Mouse (Mus musculus) heart, postnatal 0 days (tissue): Measurements from ENCODE around the gene Cdk8. TPM values are rescaled to one million over a fixed set of nuclear protein-coding genes. Genes with fewer than 3 reads are reported as not detected.

Experiments
- ATAC-seq: fragments of 200-750 bp; cut with Nextera tagmentation; 2 replicates; pipeline ENCODE4 v1.8.0; 2017; ENCODE audit warnings: low read depth, moderate number of reproducible peaks, moderate library complexity; ENCODE audit not compliant: insufficient read depth
- DNase-seq: peaks from one replicate; pipeline ENCODE4 v3.0.0-alpha.2; 2016; ENCODE audit warnings: low spot score
- H3K27ac ChIP-seq: fragments of 300-500 bp; sonication (generic); 2 replicates; pipeline ENCODE4 v1.5.1; 2014; ENCODE audit warnings: low read depth, mild to moderate bottlenecking
- H3K27me3 ChIP-seq: fragments of 300-500 bp; sonication (generic); 2 replicates; pipeline ENCODE4 v1.6.1; 2014; ENCODE audit warnings: low read length, mixed read lengths; ENCODE audit not compliant: control insufficient read depth, insufficient read depth
- H3K36me3 ChIP-seq: fragments of 300-500 bp; sonication (generic); replicated peaks from 2 replicates; pipeline ENCODE4 v1.6.1; 2014; ENCODE audit warnings: low read length, mixed read lengths; ENCODE audit not compliant: control insufficient read depth, insufficient read depth
- H3K4me1 ChIP-seq: fragments of 300-500 bp; sonication (generic); 2 replicates; pipeline ENCODE4 v1.6.1; 2014; ENCODE audit warnings: antibody characterized with exemption; ENCODE audit not compliant: control insufficient read depth, insufficient read depth
- H3K4me2 ChIP-seq: fragments of 300-500 bp; sonication (generic); 2 replicates; pipeline ENCODE4 v1.6.1; 2014; ENCODE audit warnings: low read depth, mild to moderate bottlenecking, low read length, moderate library complexity
- H3K4me3 ChIP-seq: fragments of 300-500 bp; sonication (generic); 2 replicates; pipeline ENCODE4 v1.5.1; 2014; ENCODE audit warnings: low read depth, low read length
- H3K9ac ChIP-seq: fragments of 300-500 bp; sonication (generic); replicated peaks from 2 replicates; pipeline ENCODE4 v1.6.1; 2014; ENCODE audit warnings: low read depth, low read length, mixed read lengths
- H3K9me3 ChIP-seq: fragments of 300-500 bp; sonication (generic); replicated peaks from 2 replicates; pipeline ENCODE4 v1.6.1; 2016; ENCODE audit warnings: low read length; ENCODE audit not compliant: control insufficient read depth
- CTCF ChIP-seq: IDR thresholded peaks from 2 replicates; pipeline ENCODE4 v1.5.1; 2016; ENCODE audit warnings: antibody characterized with exemption, control low read depth, low read depth
- EP300 ChIP-seq: IDR thresholded peaks from 2 replicates; pipeline ENCODE4 v1.6.1; 2016; ENCODE audit warnings: antibody characterized with exemption, low read depth
- WGBS: fragments of 180-500 bp; shearing (Covaris S2); extraction: QIAGEN DNeasy Blood & Tissue Kit; methylation state at CpG from one replicate; pipeline ENCODE4 v1.1.7; 2014; 5-methylcytosine and 5-hydroxymethylcytosine counted together
- polyA plus RNA-seq: library from polyadenylated mRNA; unstranded; fragments of >200 nt; fragmentation: Nextera tagmentation; extraction: Ambion mirVana; gene quantifications from 2 replicates; pipeline ENCODE4 v1.2.1, GENCODE M21; 2015
- total RNA-seq: library from RNA; depleted of rRNA; stranded (reverse); fragments of >200 nt; gene quantifications from 2 replicates; pipeline ENCODE4 v1.2.3, GENCODE M21; 2014; ENCODE audit warnings: low replicate concordance

Cdk8 gene
- total and polyA plus RNA-seq, 2 experiments from 2014 or later = 6.2 to 23.6 TPM

DNA sequence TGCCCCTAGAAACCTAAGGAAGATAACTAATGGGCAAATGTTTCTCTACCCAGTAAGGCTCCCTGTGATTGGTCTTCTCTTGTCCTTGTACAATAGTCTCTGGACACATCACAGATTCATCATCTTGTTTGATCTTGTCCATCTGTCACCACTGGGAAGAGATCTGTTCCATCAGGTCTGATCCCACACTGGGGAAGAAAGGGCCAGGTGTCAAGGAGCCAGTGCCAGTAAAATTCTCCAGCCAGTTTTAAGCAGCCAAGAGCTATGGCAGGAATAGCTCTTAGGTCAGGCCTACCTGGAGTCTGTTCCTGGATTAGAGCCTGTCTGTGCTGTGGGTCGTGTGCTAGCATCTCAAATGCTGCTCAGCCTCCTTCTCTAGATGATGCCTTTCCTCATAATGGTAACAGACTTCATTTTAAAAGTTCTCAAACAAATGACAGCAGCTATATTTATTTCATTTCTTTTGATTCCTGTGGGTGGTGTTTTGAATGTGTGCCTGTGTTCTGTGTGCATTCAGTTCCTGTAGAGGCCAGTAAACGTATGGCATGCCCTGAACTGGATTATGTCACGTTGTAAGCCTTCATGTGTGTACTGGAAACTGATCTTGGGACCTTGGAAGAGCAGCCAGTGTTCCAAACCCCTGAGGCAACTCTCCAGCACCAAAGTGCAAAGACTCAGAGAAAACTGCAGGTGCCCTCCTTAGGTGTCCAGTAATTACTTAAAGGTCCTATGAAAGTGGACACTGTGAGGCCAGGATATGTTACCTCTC lies 40.3 kb upstream of the Cdk8 start:
- DNase-seq = no peak
- TF ChIP-seq CTCF (no peak), EP300 (no peak)
- 36% methylated on average over 3 of the region's 3 CpGs for WGBS

DNA sequence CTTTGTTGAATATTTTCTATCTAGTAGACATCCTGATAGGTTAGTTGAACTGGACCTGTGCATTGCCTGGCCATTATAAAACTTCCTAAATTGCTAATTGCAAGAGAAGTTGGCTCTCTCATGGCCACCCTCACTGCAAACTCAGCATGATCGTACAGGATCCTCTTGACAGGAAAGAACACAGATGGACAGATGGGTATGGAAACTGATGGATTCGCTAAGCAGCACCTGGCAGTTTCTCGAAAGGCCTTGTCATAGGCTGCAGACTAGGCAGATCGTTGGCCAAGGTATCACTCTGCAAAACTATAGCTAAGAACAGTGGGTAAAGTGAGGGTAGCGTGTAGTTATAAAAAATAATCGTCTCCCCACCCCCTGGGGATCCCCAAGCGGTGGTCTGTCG lies 37.7 kb upstream of the Cdk8 start:
- no peak overlapping the region for H3K4me2 ChIP-seq
- H3K27me3 ChIP-seq = no peaks in the 10 kb centered on the region
- WGBS = 69% methylated on average over 8 of the region's 8 CpGs
- H3K27ac ChIP-seq = no peak overlapping the region
- no peak overlapping the region for H3K4me3 ChIP-seq
- H3K9me3 ChIP-seq = no peaks in the 10 kb centered on the region
- H3K9ac ChIP-seq = no peak overlapping the region
- H3K36me3 ChIP-seq = no peaks in the 10 kb centered on the region
- ATAC-seq (no peak), DNase-seq (no peak)
- no peaks in the 10 kb centered on the region for H3K4me1 ChIP-seq
- TF ChIP-seq EP300 = no peak
- no peak for TF ChIP-seq CTCF

More for the DNA sequence above, 40.3 kb upstream of the Cdk8 start:
- Histone ChIP-seq H3K4me3 (no peak overlapping the region), H3K27me3 (no peaks in the 10 kb centered on the region), H3K9ac (no peak overlapping the region), H3K9me3 (no peaks in the 10 kb centered on the region), H3K27ac (no peak overlapping the region), H3K36me3 (no peaks in the 10 kb centered on the region), H3K4me2 (no peak overlapping the region), H3K4me1 (no peaks in the 10 kb centered on the region)
- ATAC-seq = no peak

DNA sequence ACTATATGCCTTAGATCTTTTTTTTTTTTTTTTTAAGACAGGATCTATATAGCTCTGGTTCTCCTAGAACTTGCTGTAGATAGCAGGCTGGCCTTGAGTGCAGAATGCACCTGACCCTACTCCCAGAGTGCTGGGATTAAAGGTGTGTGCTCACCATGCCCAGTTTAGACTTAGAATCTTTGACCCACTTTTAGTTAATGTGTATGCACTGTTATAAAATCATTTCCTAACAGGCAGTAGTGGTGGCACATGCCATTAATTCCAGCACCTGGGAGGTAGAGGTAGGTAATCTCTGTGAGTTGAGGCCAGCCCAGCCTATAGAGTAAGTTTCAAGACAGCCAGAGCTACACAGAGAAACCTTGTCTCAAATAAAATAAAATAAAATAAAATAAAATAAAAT lies 32.0 kb upstream of the Cdk8 start:
- Histone ChIP-seq H3K4me3 (no peak overlapping the region), H3K27me3 (no peaks in the 10 kb centered on the region), H3K36me3 (peaks cover 13% of the 10 kb centered on the region), H3K9ac (no peak overlapping the region), H3K9me3 (no peaks in the 10 kb centered on the region), H3K4me1 (no peaks in the 10 kb centered on the region), H3K27ac (no peak overlapping the region), H3K4me2 (no peak overlapping the region)
- no peak for DNase-seq
- no peak for ATAC-seq
- no peak for TF ChIP-seq EP300
- no peak for TF ChIP-seq CTCF

DNA sequence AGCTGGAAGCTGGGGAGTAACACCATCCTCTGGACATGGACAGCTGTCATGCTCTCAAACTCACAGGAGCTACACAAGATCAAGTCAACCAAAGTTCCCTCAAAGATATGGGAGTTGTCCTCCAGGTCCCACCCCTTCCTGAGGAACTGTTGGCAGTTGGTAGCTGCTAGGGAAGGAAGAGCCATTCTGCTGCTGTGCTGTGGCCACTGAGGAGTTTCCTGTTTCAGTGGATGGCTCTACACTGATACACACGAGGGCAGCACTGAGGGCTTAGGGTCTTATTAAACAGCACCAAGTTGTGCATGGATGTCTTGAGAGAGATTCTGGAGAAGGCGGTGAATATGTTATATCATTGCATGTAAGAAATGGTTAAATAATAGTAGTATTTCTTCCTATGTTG lies 31.5 kb upstream of the Cdk8 start:
- no peak overlapping the region for H3K4me2 ChIP-seq
- no peaks in the 10 kb centered on the region for H3K9me3 ChIP-seq
- DNase-seq = no peak
- no peak overlapping the region for H3K9ac ChIP-seq
- no peaks in the 10 kb centered on the region for H3K4me1 ChIP-seq
- WGBS = 71% methylated on average over 2 of the region's 2 CpGs
- no peak overlapping the region for H3K4me3 ChIP-seq
- H3K27ac ChIP-seq = no peak overlapping the region
- ATAC-seq = no peak
- H3K27me3 ChIP-seq = no peaks in the 10 kb centered on the region
- peaks cover 18% of the 10 kb centered on the region for H3K36me3 ChIP-seq
- TF ChIP-seq EP300 (no peak), CTCF (no peak)

DNA sequence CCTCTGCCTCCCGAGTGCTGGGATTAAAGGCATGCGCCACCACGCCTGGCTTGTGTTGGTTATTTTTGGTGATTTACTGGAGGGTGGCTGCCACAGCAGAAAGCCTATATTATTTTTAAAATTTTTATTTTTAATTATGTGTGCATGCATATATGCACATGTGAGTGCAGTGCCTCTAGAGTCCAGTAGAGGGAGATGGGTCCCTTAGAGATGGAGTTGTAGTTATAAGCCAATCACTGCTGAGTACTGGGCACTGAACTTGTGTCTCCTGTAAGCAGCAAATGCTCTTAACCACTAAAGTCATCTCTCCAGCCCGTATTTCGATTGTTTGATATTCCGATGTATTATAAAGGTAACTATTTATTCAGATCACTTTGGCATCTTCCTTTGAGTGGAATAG lies 30.4 kb upstream of the Cdk8 start:
- Histone ChIP-seq H3K9ac (no peak overlapping the region), H3K4me1 (no peaks in the 10 kb centered on the region), H3K4me3 (no peak overlapping the region), H3K27me3 (no peaks in the 10 kb centered on the region), H3K36me3 (peaks cover 28% of the 10 kb centered on the region), H3K4me2 (no peak overlapping the region), H3K27ac (no peak overlapping the region), H3K9me3 (no peaks in the 10 kb centered on the region)
- TF ChIP-seq CTCF = no peak
- no peak for TF ChIP-seq EP300
- ATAC-seq = no peak
- no peak for DNase-seq
- 96% methylated on average over 6 of the region's 6 CpGs for WGBS

DNA sequence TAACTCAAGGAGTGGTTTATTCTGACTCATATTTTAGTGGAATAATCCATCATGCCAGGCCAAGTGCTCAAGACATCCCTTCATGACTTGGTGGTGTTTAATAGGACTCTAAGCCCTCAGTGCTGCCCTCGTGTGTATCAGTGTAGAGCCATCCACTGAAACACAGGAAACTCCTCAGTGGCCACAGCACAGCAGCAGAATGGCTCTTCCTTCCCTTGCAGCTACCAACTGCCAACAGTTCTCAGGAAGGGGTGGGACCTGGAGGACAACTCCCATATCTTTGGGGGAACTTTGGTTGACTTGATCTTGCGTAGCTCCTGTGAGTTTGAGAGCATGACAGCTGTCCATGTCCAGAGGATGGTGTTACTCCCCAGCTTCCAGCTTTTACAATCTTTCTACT lies 27.1 kb upstream of the Cdk8 start:
- Histone ChIP-seq H3K27ac (no peak overlapping the region), H3K4me3 (no peak overlapping the region), H3K9ac (no peak overlapping the region), H3K27me3 (no peaks in the 10 kb centered on the region), H3K9me3 (no peaks in the 10 kb centered on the region), H3K4me2 (no peak overlapping the region), H3K4me1 (no peaks in the 10 kb centered on the region), H3K36me3 (peaks cover 61% of the 10 kb centered on the region)
- 81% methylated on average over 2 of the region's 2 CpGs for WGBS
- TF ChIP-seq CTCF (no peak), EP300 (no peak)
- ATAC-seq (no peak), DNase-seq (no peak)
